19 mouse cellular contexts compared by ENCODE assay signal in the genomic region with DNA sequence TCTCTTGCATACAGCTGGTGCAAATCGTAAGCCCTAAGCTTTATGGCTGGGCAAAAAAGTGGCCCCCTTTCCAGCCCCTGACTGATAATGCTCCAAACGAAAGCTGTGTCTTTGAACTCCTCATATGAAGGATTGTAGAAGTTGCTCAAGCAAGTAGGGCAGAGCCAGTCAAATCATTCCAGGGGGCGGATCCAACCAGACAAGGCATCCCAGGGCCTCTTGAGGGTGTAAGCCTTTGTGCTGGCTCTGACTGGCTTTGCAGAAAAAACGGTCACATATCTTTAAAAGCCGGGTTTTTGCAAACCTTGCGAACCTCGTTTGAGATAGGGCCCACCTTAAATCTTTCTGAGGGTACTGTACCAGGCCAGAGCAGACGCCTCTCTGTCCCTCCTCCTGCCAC. TPM values are rescaled to one million over a fixed set of nuclear protein-coding genes. Genes with fewer than 3 reads are reported as not detected.
DNase-seq lines count a peak whose midpoint lies in the region; ATAC-seq and TF ChIP-seq lines count a peak whose summit lies in the region.
"Had no signal": no experiment of that assay in that cellular context is flagged by ENCODE, and none has a peak within 500 bp of the region (broad histone marks: within the 10 kb centered on the region; RNA-seq: fewer than 3 reads in every experiment).

No protein-coding gene starts in this region.

- DNase-seq in forebrain, embryonic 10.5 days (ENCODE audit: extremely low spot score, low spot score) = no peak
- DNase-seq in forebrain, embryonic 14.5 days (ENCODE audit: low spot score) = no peak
- DNase-seq in midbrain, embryonic 10.5 days (ENCODE audit: low spot score) = no peak
- no peak for DNase-seq in midbrain, postnatal 0 days (ENCODE audit: low spot score)
- peak; percentile 27 for DNase-seq in retina, postnatal 1 day
- DNase-seq in layer of hippocampus, postnatal 10 days (ENCODE audit: low spot score in 2 of 2) = no peak
- no peak for DNase-seq in left cerebral cortex, adult 18-20 months (ENCODE audit: low spot score in 2 of 2)
- DNase-seq: adrenal gland, postnatal 36 days; cerebellum, postnatal 25 days; forebrain, postnatal 0 days; gastrocnemius, adult 2 months; liver, embryonic 13.5 days; lung, postnatal 10 days; thymus, adult 2 months had no signal

- no peaks in the 10 kb centered on the region for H3K36me3 ChIP-seq in forebrain, embryonic 10.5 days (replicated peaks)
- no peaks in the 10 kb centered on the region for H3K36me3 ChIP-seq in forebrain, embryonic 14.5 days (ENCODE audit: control insufficient read depth, insufficient read depth, low read length)
- no peaks in the 10 kb centered on the region for H3K36me3 ChIP-seq in midbrain, embryonic 10.5 days
- H3K36me3 ChIP-seq in midbrain, postnatal 0 days (ENCODE audit: insufficient read depth, low read length) = no peaks in the 10 kb centered on the region
- no peaks in the 10 kb centered on the region for H3K36me3 ChIP-seq in intestine, postnatal 0 days (ENCODE audit: control insufficient read depth, insufficient read depth)
- H3K36me3 ChIP-seq: hindbrain, embryonic 13.5 days; liver, embryonic 13.5 days; midbrain, embryonic 13.5 days had no signal

- ATAC-seq in forebrain, embryonic 14.5 days = no peak
- no peak for ATAC-seq in midbrain, postnatal 0 days (ENCODE audit: low FRiP score)
- no peak for ATAC-seq in intestine, postnatal 0 days
- ATAC-seq: forebrain, postnatal 0 days; midbrain, embryonic 13.5 days had no signal

- H3K4me3 ChIP-seq in forebrain, embryonic 10.5 days = peak overlapping the region; percentile 51; the same call in 1 of the 2 replicates
- no peak overlapping the region for H3K4me3 ChIP-seq in forebrain, embryonic 14.5 days (ENCODE audit: low read depth, low read length)
- H3K4me3 ChIP-seq in midbrain, embryonic 10.5 days = peak overlapping the region; percentile 52; the same call in 1 of the 2 replicates
- no peak overlapping the region for H3K4me3 ChIP-seq in midbrain, postnatal 0 days (ENCODE audit: low read depth, low read length)
- H3K4me3 ChIP-seq in intestine, postnatal 0 days (ENCODE audit: low read depth, low read length) = no peak overlapping the region
- H3K4me3 ChIP-seq: erythroblast, embryonic 14.5 days; gastrocnemius, adult 2 months; liver, embryonic 13.5 days had no signal

- H3K4me2 ChIP-seq in forebrain, embryonic 14.5 days (ENCODE audit: low read length) = no peak overlapping the region
- H3K4me2 ChIP-seq in midbrain, postnatal 0 days (ENCODE audit: low read depth, low read length, poor library complexity, severe bottlenecking) = no peak overlapping the region
- 0 out of 2 replicates have a peak overlapping the region, but pooled peaks have one; percentile 68 for H3K4me2 ChIP-seq in intestine, postnatal 0 days (replicated peaks; ENCODE audit: low read depth)
- H3K4me2 ChIP-seq: liver, embryonic 13.5 days had no signal

- TF ChIP-seq CTCF in midbrain, postnatal 0 days (IDR thresholded peaks at IDR 0.05) = no peak
- no peak for TF ChIP-seq CTCF in intestine, postnatal 0 days (IDR thresholded peaks at IDR 0.05; ENCODE audit: low read depth)

- peaks cover 55% of the 10 kb centered on the region for H3K4me1 ChIP-seq in forebrain, embryonic 10.5 days
- peaks cover 17% of the 10 kb centered on the region; the same call in 1 of the 2 replicates for H3K4me1 ChIP-seq in forebrain, embryonic 14.5 days (ENCODE audit: control insufficient read depth, insufficient read depth, low read length)
- peaks cover 56% of the 10 kb centered on the region for H3K4me1 ChIP-seq in midbrain, embryonic 10.5 days
- peaks cover 7% of the 10 kb centered on the region for H3K4me1 ChIP-seq in midbrain, postnatal 0 days (ENCODE audit: insufficient read depth, low read length)
- peaks cover 4% of the 10 kb centered on the region; the same call in 1 of the 2 replicates for H3K4me1 ChIP-seq in intestine, postnatal 0 days (replicated peaks; ENCODE audit: control insufficient read depth, insufficient read depth, low read length)

- H3K27me3 ChIP-seq in forebrain, embryonic 10.5 days (ENCODE audit: poor library complexity, severe bottlenecking) = peaks cover 98% of the 10 kb centered on the region
- peaks cover 64% of the 10 kb centered on the region for H3K27me3 ChIP-seq in forebrain, embryonic 14.5 days (replicated peaks; ENCODE audit: control insufficient read depth, insufficient read depth, low read length)
- H3K27me3 ChIP-seq in midbrain, embryonic 10.5 days (ENCODE audit: low read depth, poor library complexity, severe bottlenecking) = peaks cover 95% of the 10 kb centered on the region
- H3K27me3 ChIP-seq in midbrain, postnatal 0 days (ENCODE audit: insufficient read depth, low read length) = peaks cover 42% of the 10 kb centered on the region
- H3K27me3 ChIP-seq in intestine, postnatal 0 days (replicated peaks; ENCODE audit: control insufficient read depth, insufficient read depth, low read length) = peaks cover 44% of the 10 kb centered on the region

- 0 out of 2 replicates have a peak, but pooled peaks cover 7% of the 10 kb centered on the region for H3K9me3 ChIP-seq in forebrain, embryonic 10.5 days
- no peaks in the 10 kb centered on the region for H3K9me3 ChIP-seq in forebrain, embryonic 14.5 days (replicated peaks; ENCODE audit: control insufficient read depth, low read length)
- H3K9me3 ChIP-seq in midbrain, embryonic 10.5 days (replicated peaks) = 0 out of 2 replicates have a peak, but pooled peaks cover 2% of the 10 kb centered on the region
- no peaks in the 10 kb centered on the region for H3K9me3 ChIP-seq in midbrain, postnatal 0 days (ENCODE audit: low read length)
- H3K9me3 ChIP-seq in intestine, postnatal 0 days (ENCODE audit: control insufficient read depth) = no peaks in the 10 kb centered on the region
- H3K9me3 ChIP-seq: hindbrain, embryonic 13.5 days; liver, embryonic 13.5 days; midbrain, embryonic 13.5 days had no signal

- WGBS in forebrain, embryonic 10.5 days = 17% methylated on average over 8 of the region's 8 CpGs
- WGBS in forebrain, embryonic 14.5 days = 18% methylated on average over 8 of the region's 8 CpGs
- 24% methylated on average over 8 of the region's 8 CpGs for WGBS in midbrain, embryonic 10.5 days
- 27% methylated on average over 8 of the region's 8 CpGs for WGBS in midbrain, postnatal 0 days
- 29% methylated on average over 8 of the region's 8 CpGs for WGBS in intestine, postnatal 0 days

- H3K27ac ChIP-seq in forebrain, embryonic 10.5 days = no peak overlapping the region
- no peak overlapping the region for H3K27ac ChIP-seq in forebrain, embryonic 14.5 days (ENCODE audit: low read depth, low read length)
- no peak overlapping the region for H3K27ac ChIP-seq in midbrain, embryonic 10.5 days (replicated peaks)
- H3K27ac ChIP-seq in midbrain, postnatal 0 days (ENCODE audit: low read depth, low read length) = no peak overlapping the region
- no peak overlapping the region for H3K27ac ChIP-seq in intestine, postnatal 0 days (ENCODE audit: low read depth, low read length)
- H3K27ac ChIP-seq: gastrocnemius, adult 2 months; hindbrain, embryonic 13.5 days; liver, embryonic 13.5 days; midbrain, embryonic 13.5 days had no signal

- no peak overlapping the region for H3K9ac ChIP-seq in forebrain, embryonic 14.5 days (ENCODE audit: low read length)
- H3K9ac ChIP-seq in midbrain, postnatal 0 days (replicated peaks; ENCODE audit: low read length, poor library complexity, severe bottlenecking) = no peak overlapping the region
- no peak overlapping the region for H3K9ac ChIP-seq in intestine, postnatal 0 days (ENCODE audit: low read depth, low read length)
- H3K9ac ChIP-seq: forebrain, postnatal 0 days; hindbrain, embryonic 13.5 days; liver, embryonic 13.5 days; midbrain, embryonic 13.5 days had no signal

RNA-seq across cellular contexts. Expression of a gene that starts 1.6 kb away (rescaled TPM):
- polyA plus RNA-seq in forebrain, embryonic 10.5 days (2016; fragmentation: Nextera tagmentation; extraction: Ambion mirVana) = 1.5 and 2.9 TPM in 2 replicates
- polyA plus RNA-seq in forebrain, embryonic 14.5 days (2014; fragmentation: Nextera tagmentation; extraction: Ambion mirVana) = 0.23 and 0.25 TPM in 2 replicates
- 1.7 and 2.3 TPM in 2 replicates for polyA plus RNA-seq in midbrain, embryonic 10.5 days (2016; fragmentation: Nextera tagmentation; extraction: Ambion mirVana)
- total RNA-seq in midbrain, postnatal 0 days (2014; rRNA removed) = 0.38 and 2.5 TPM in 2 replicates
- polyA plus RNA-seq in midbrain, postnatal 0 days (2015; fragmentation: Nextera tagmentation; extraction: Ambion mirVana) = 1.3 TPM in 2 replicates
- polyA plus RNA-seq in intestine, postnatal 0 days (2015; fragmentation: Nextera tagmentation; extraction: Ambion mirVana) = 2.7 and 2.8 TPM in 2 replicates
- under 1 TPM; 0.20 to 0.27 TPM for total RNA-seq in layer of hippocampus, postnatal 10 days (2021)
- total RNA-seq in left cerebral cortex, adult 18-20 months (2021) = under 1 TPM; 0.60 to 0.82 TPM
- total RNA-seq: adrenal gland, postnatal 36 days; gastrocnemius, adult 2 months had no signal
- polyA plus RNA-seq: erythroblast, embryonic 14.5 days had no signal

RNA-seq across cellular contexts. Expression of a gene that starts 3.4 kb away (rescaled TPM):
- 21.5 and 23.9 TPM in 2 replicates for polyA plus RNA-seq in forebrain, embryonic 10.5 days (2016; fragmentation: Nextera tagmentation; extraction: Ambion mirVana)
- 31.9 and 38.3 TPM in 2 replicates for polyA plus RNA-seq in forebrain, embryonic 14.5 days (2014; fragmentation: Nextera tagmentation; extraction: Ambion mirVana)
- polyA plus RNA-seq in midbrain, embryonic 10.5 days (2016; fragmentation: Nextera tagmentation; extraction: Ambion mirVana) = 27.6 and 36.2 TPM in 2 replicates
- 83.6 and 103 TPM in 2 replicates for total RNA-seq in midbrain, postnatal 0 days (2014; rRNA removed)
- 66.0 and 73.8 TPM in 2 replicates for polyA plus RNA-seq in midbrain, postnatal 0 days (2015; fragmentation: Nextera tagmentation; extraction: Ambion mirVana)
- polyA plus RNA-seq in intestine, postnatal 0 days (2015; fragmentation: Nextera tagmentation; extraction: Ambion mirVana) = 15.0 and 15.9 TPM in 2 replicates
- total RNA-seq in layer of hippocampus, postnatal 10 days (2021) = 10 to 100 TPM; 51.8 to 53.1 TPM
- total RNA-seq in left cerebral cortex, adult 18-20 months (2021) = 10 to 100 TPM; 54.6 to 63.9 TPM

RNA-seq across cellular contexts. Expression of a gene that starts 17.9 kb away (rescaled TPM):
- polyA plus RNA-seq in forebrain, embryonic 10.5 days (2016; fragmentation: Nextera tagmentation; extraction: Ambion mirVana) = 63.3 and 64.5 TPM in 2 replicates
- 18.0 and 23.1 TPM in 2 replicates for polyA plus RNA-seq in forebrain, embryonic 14.5 days (2014; fragmentation: Nextera tagmentation; extraction: Ambion mirVana)
- 58.5 and 59.7 TPM in 2 replicates for polyA plus RNA-seq in midbrain, embryonic 10.5 days (2016; fragmentation: Nextera tagmentation; extraction: Ambion mirVana)
- 18.3 and 18.4 TPM in 2 replicates for total RNA-seq in midbrain, postnatal 0 days (2014; rRNA removed)
- 18.0 and 18.3 TPM in 2 replicates for polyA plus RNA-seq in midbrain, postnatal 0 days (2015; fragmentation: Nextera tagmentation; extraction: Ambion mirVana)
- polyA plus RNA-seq in intestine, postnatal 0 days (2015; fragmentation: Nextera tagmentation; extraction: Ambion mirVana) = 12.4 and 12.6 TPM in 2 replicates
- 1 to 10 TPM; 6.7 to 8.3 TPM for total RNA-seq in layer of hippocampus, postnatal 10 days (2021)
- total RNA-seq in left cerebral cortex, adult 18-20 months (2021) = 1 to 10 TPM; 5.3 to 5.4 TPM

RNA-seq across cellular contexts. Expression of a gene that starts 21.5 kb away (rescaled TPM):
- polyA plus RNA-seq in forebrain, embryonic 10.5 days (2016; fragmentation: Nextera tagmentation; extraction: Ambion mirVana) = 0.06 TPM in 1 of 2 replicates, not detected in the other
- polyA plus RNA-seq in forebrain, embryonic 14.5 days (2014; fragmentation: Nextera tagmentation; extraction: Ambion mirVana) = not detected in 2 replicates
- polyA plus RNA-seq in midbrain, embryonic 10.5 days (2016; fragmentation: Nextera tagmentation; extraction: Ambion mirVana) = not detected in 2 replicates
- total RNA-seq in midbrain, postnatal 0 days (2014; rRNA removed) = 0.19 TPM in 1 of 2 replicates, not detected in the other
- 0.15 TPM in 1 of 2 replicates, not detected in the other for polyA plus RNA-seq in midbrain, postnatal 0 days (2015; fragmentation: Nextera tagmentation; extraction: Ambion mirVana)
- polyA plus RNA-seq in intestine, postnatal 0 days (2015; fragmentation: Nextera tagmentation; extraction: Ambion mirVana) = 0.05 TPM in 1 of 2 replicates, not detected in the other
- under 1 TPM; 0.13 to 0.62 TPM for total RNA-seq in layer of hippocampus, postnatal 10 days (2021)
- under 1 TPM; 0.16 to 0.19 TPM for total RNA-seq in left cerebral cortex, adult 18-20 months (2021)
- total RNA-seq: forebrain, postnatal 0 days; gastrocnemius, adult 2 months had no signal
- polyA plus RNA-seq: forebrain, postnatal 0 days; heart, embryonic 16.5 days had no signal

RNA-seq across cellular contexts. Expression of a gene that starts 27.3 kb away (rescaled TPM):
- polyA plus RNA-seq in forebrain, embryonic 10.5 days (2016; fragmentation: Nextera tagmentation; extraction: Ambion mirVana) = 190 and 197 TPM in 2 replicates
- polyA plus RNA-seq in forebrain, embryonic 14.5 days (2014; fragmentation: Nextera tagmentation; extraction: Ambion mirVana) = 129 and 143 TPM in 2 replicates
- 187 and 202 TPM in 2 replicates for polyA plus RNA-seq in midbrain, embryonic 10.5 days (2016; fragmentation: Nextera tagmentation; extraction: Ambion mirVana)
- total RNA-seq in midbrain, postnatal 0 days (2014; rRNA removed) = 248 and 253 TPM in 2 replicates
- 188 TPM in 2 replicates for polyA plus RNA-seq in midbrain, postnatal 0 days (2015; fragmentation: Nextera tagmentation; extraction: Ambion mirVana)
- 36.8 and 39.0 TPM in 2 replicates for polyA plus RNA-seq in intestine, postnatal 0 days (2015; fragmentation: Nextera tagmentation; extraction: Ambion mirVana)
- 100 to 1,000 TPM; 121 to 123 TPM for total RNA-seq in layer of hippocampus, postnatal 10 days (2021)
- total RNA-seq in left cerebral cortex, adult 18-20 months (2021) = 100 to 1,000 TPM; 459 to 507 TPM

Comparison
In these comparisons a context has a peak if more than half of its experiments do, and no peak if none do; other contexts are left out.
1. H3K4me3 ChIP-seq: peak in forebrain, embryonic 10.5 days (single experiment) and midbrain, embryonic 10.5 days (single experiment); none in forebrain, embryonic 14.5 days (single experiment), midbrain, postnatal 0 days (single experiment) and intestine, postnatal 0 days (single experiment).